In genomic region chr7:68656354-68656753, GRCm38 (mm10) we compare ENCODE assay signal across 17 mouse cellular contexts.
"Had no signal": no experiment of that assay in that cellular context is flagged by ENCODE, and none has a peak within 500 bp of the region (broad histone marks: within the 10 kb centered on the region; RNA-seq: fewer than 3 reads in every experiment).

No protein-coding gene starts in this region.

- ATAC-seq: hindbrain, postnatal 0 days; intestine, embryonic 16.5 days had no signal

- DNase-seq: gastrocnemius, adult 2 months; gastrocnemius, postnatal 10 days; gastrocnemius, postnatal 25 days; heart, adult 11 months; heart, adult 2 months; heart, postnatal 14 days; heart, postnatal 36 days; kidney, adult 11 months; kidney, adult 2 months; kidney, adult 9 months; kidney, postnatal 14 days; kidney, postnatal 36 days; layer of hippocampus, adult 9-11 months; layer of hippocampus, postnatal 36 days; liver had no signal
